Mouse (Mus musculus): ENCODE measurements around the gene Ccno. TPM values are rescaled to one million over a fixed set of nuclear protein-coding genes. Genes with fewer than 3 reads are reported as not detected.

The Ccno gene
- polyA plus RNA-seq (2012) = not detected in 2 replicates

DNA sequence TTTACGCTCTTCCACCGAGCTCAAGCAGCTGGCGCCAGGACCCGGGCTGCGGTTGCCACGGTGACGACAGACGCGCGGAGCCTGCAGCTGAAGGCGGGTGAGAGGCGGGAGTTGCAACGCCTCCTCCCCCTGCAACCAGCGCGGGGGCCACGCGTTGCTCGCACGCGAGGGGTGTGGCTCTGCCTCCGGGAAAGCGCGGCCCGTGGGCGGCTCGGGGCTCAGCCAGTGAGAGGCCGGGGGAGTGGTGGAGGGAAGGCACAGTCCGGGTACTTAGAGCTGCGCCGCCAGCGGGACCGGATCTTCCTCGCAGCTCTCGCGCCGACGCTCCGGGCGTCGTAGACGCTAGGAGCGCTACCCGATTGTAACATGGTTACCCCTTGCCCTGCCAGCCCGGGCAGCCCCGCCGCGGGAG lies at the start of gene Ccno:
Ccno (plus strand) TSS at position 271 of the 412 bp plus-strand sequence.
- H3K36me3 ChIP-seq (ENCODE audit: control insufficient read depth) = no peaks in the 10 kb centered on the region
- no peak for TF ChIP-seq TAL1 (IDR thresholded peaks at IDR 0.05; ENCODE audit: low read length)
- no peak for TF ChIP-seq GATA1 (IDR thresholded peaks at IDR 0.05; ENCODE audit: low read length)
- H3K27me3 ChIP-seq (ENCODE audit: control insufficient read depth) = peaks cover 87% of the 10 kb centered on the region
- peak within 1 kb of the TSS; percentile 34 for H3K4me3 ChIP-seq (replicated peaks)
- H3K4me1 ChIP-seq (ENCODE audit: control insufficient read depth) = peaks cover 8% of the 10 kb centered on the region
- peaks cover 4% of the 10 kb centered on the region; the same call in 1 of the 2 replicates for H3K9me3 ChIP-seq (ENCODE audit: control insufficient read depth, low read length)

DNA sequence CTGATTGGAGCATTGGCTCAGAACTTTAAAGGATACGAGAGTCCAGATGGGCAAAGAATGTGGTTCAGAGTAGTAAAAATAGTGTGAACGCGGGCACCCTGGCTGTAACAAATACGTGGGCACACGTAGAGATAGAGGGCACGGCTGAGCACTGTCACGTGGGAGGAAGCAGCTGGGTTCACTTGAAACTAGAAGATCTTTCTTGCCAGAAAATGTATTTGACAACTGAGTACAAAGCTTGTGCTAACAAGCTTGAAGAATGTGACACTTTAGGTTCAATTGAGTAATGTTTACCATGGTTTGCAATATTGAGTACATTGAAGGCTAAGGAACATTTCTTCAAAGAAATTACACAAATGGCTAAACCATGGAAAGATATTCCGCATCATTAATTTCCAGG lies 49.5 kb upstream of the Ccno start:
- Histone ChIP-seq H3K4me3 (replicated peaks) (no peak overlapping the region), H3K9me3 (ENCODE audit: control insufficient read depth, low read length) (no peaks in the 10 kb centered on the region), H3K36me3 (ENCODE audit: control insufficient read depth) (peaks cover 63% of the 10 kb centered on the region), H3K27me3 (ENCODE audit: control insufficient read depth) (no peaks in the 10 kb centered on the region), H3K4me1 (ENCODE audit: control insufficient read depth) (peaks cover 17% of the 10 kb centered on the region)
- no peak for TF ChIP-seq GATA1 (IDR thresholded peaks at IDR 0.05; ENCODE audit: low read length)
- no peak for TF ChIP-seq TAL1 (IDR thresholded peaks at IDR 0.05; ENCODE audit: low read length)

- Histone ChIP-seq H3K27me3 (ENCODE audit: control insufficient read depth) (no peaks in the 10 kb centered on the region), H3K4me1 (ENCODE audit: control insufficient read depth) (peaks cover 17% of the 10 kb centered on the region), H3K4me3 (replicated peaks) (peak overlapping the region; percentile 32), H3K36me3 (ENCODE audit: control insufficient read depth) (peaks cover 69% of the 10 kb centered on the region), H3K9me3 (ENCODE audit: control insufficient read depth, low read length) (no peaks in the 10 kb centered on the region)
- no peak for TF ChIP-seq GATA1 (IDR thresholded peaks at IDR 0.05; ENCODE audit: low read length)
- TF ChIP-seq TAL1 (IDR thresholded peaks at IDR 0.05; ENCODE audit: low read length) = no peak
These were observed 45.7 kb upstream of the Ccno start for GRCm38 (mm10) chr13:112941879-112942330.

- Histone ChIP-seq H3K9me3 (ENCODE audit: control insufficient read depth, low read length) (no peaks in the 10 kb centered on the region), H3K27me3 (ENCODE audit: control insufficient read depth) (no peaks in the 10 kb centered on the region), H3K4me1 (ENCODE audit: control insufficient read depth) (peaks cover 15% of the 10 kb centered on the region), H3K36me3 (ENCODE audit: control insufficient read depth) (peaks cover 68% of the 10 kb centered on the region), H3K4me3 (replicated peaks) (no peak overlapping the region)
- TF ChIP-seq GATA1 (IDR thresholded peaks at IDR 0.05; ENCODE audit: low read length) (no peak), TAL1 (IDR thresholded peaks at IDR 0.05; ENCODE audit: low read length) (no peak)
These were observed 42.3 kb upstream of the Ccno start for GRCm38 (mm10) chr13:112945312-112945711.

DNA sequence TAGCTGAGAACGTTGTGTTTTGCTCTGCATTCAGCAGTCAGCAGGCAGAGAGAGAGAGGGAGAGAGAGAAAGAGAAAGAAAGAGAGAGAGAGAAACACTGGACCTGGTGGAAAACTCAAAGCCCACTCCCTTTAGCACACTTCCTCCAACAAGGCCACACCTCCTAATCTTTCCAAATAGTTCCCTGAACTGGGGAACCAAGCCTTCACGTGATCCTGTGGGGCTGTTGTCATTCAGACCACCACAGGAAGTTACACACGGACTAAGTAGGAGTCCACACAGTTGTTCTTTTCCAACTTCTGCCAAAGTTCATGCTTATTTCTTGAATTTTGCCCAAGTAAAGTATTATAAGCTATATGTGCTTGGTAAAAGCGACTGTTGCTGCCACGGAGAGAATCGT lies 41.7 kb upstream of the Ccno start:
- Histone ChIP-seq H3K4me1 (ENCODE audit: control insufficient read depth) (peaks cover 13% of the 10 kb centered on the region), H3K27me3 (ENCODE audit: control insufficient read depth) (no peaks in the 10 kb centered on the region), H3K36me3 (ENCODE audit: control insufficient read depth) (peaks cover 73% of the 10 kb centered on the region), H3K4me3 (replicated peaks) (no peak overlapping the region), H3K9me3 (ENCODE audit: control insufficient read depth, low read length) (no peaks in the 10 kb centered on the region)
- TF ChIP-seq TAL1 (IDR thresholded peaks at IDR 0.05; ENCODE audit: low read length) = no peak
- TF ChIP-seq GATA1 (IDR thresholded peaks at IDR 0.05; ENCODE audit: low read length) = no peak

DNA sequence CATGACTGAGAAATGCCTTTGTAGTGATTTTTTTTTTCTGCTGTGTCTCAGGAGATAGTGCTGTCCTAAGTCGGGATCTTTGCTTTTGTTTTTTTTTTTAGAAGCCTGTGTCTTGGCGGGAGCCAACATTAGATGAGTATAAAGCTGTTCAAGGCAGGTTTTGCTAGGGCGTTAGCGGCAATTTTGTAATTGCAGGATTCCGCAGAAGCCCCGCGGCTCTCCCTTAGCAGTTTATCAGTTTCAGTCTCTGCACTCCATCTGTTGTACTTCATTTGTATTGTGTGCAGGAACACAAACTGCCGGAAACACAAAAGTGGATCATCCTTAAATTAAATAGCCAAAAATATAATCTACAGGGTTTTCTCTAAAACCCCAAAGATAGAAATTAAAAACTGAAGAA lies 33.5 kb upstream of the Ccno start:
- TF ChIP-seq TAL1 (IDR thresholded peaks at IDR 0.05; ENCODE audit: low read length) = no peak
- H3K36me3 ChIP-seq (ENCODE audit: control insufficient read depth) = peaks cover 64% of the 10 kb centered on the region
- H3K4me3 ChIP-seq (replicated peaks) = no peak overlapping the region
- H3K9me3 ChIP-seq (ENCODE audit: control insufficient read depth, low read length) = no peaks in the 10 kb centered on the region
- H3K4me1 ChIP-seq (ENCODE audit: control insufficient read depth) = no peaks in the 10 kb centered on the region
- no peaks in the 10 kb centered on the region for H3K27me3 ChIP-seq (ENCODE audit: control insufficient read depth)

- TF ChIP-seq TAL1 (IDR thresholded peaks at IDR 0.05; ENCODE audit: low read length) = no peak
- no peak for TF ChIP-seq GATA1 (IDR thresholded peaks at IDR 0.05; ENCODE audit: low read length)
These were observed 24.5 kb upstream of the Ccno start for GRCm38 (mm10) chr13:112963081-112963480.

DNA sequence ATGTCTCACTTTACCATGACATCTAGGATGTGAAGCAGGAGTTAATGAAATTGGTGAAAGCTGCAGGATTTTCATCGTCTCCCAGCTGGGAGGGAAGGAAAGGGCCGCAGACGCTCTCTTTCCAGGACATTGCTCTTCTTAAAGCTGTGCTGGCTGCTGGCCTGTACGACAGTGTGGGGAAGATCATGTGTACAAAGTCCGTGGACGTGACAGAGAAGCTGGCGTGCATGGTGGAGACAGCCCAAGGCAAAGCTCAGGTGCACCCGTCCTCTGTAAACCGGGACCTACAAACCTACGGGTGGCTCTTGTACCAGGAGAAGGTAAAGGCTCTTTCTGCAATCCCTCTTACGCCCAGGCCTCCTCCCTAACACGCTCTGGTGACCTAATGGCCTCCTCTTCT lies 23.2 kb upstream of the Ccno start:
- TF ChIP-seq GATA1 (IDR thresholded peaks at IDR 0.05; ENCODE audit: low read length) = no peak
- TF ChIP-seq TAL1 (IDR thresholded peaks at IDR 0.05; ENCODE audit: low read length) = no peak
- Histone ChIP-seq H3K27me3 (ENCODE audit: control insufficient read depth) (no peaks in the 10 kb centered on the region), H3K4me3 (replicated peaks) (no peak overlapping the region), H3K4me1 (ENCODE audit: control insufficient read depth) (no peaks in the 10 kb centered on the region), H3K36me3 (ENCODE audit: control insufficient read depth) (peaks cover 50% of the 10 kb centered on the region), H3K9me3 (ENCODE audit: control insufficient read depth, low read length) (no peaks in the 10 kb centered on the region)

More at GRCm38 (mm10) chr13:112963081-112963480, 24.5 kb upstream of the Ccno start:
- Histone ChIP-seq H3K4me1 (ENCODE audit: control insufficient read depth) (no peaks in the 10 kb centered on the region), H3K36me3 (ENCODE audit: control insufficient read depth) (peaks cover 54% of the 10 kb centered on the region), H3K9me3 (ENCODE audit: control insufficient read depth, low read length) (no peaks in the 10 kb centered on the region), H3K27me3 (ENCODE audit: control insufficient read depth) (no peaks in the 10 kb centered on the region), H3K4me3 (replicated peaks) (no peak overlapping the region)

- TF ChIP-seq GATA1 (IDR thresholded peaks at IDR 0.05; ENCODE audit: low read length) (no peak), TAL1 (IDR thresholded peaks at IDR 0.05; ENCODE audit: low read length) (no peak)
- no peaks in the 10 kb centered on the region for H3K4me1 ChIP-seq (ENCODE audit: control insufficient read depth)
- H3K9me3 ChIP-seq (ENCODE audit: control insufficient read depth, low read length) = no peaks in the 10 kb centered on the region
- H3K27me3 ChIP-seq (ENCODE audit: control insufficient read depth) = no peaks in the 10 kb centered on the region
- peaks cover 40% of the 10 kb centered on the region for H3K36me3 ChIP-seq (ENCODE audit: control insufficient read depth)
- H3K4me3 ChIP-seq (replicated peaks) = no peak overlapping the region
These were observed 20.3 kb upstream of the Ccno start for GRCm38 (mm10) chr13:112967267-112967666.

- Histone ChIP-seq H3K27me3 (ENCODE audit: control insufficient read depth) (peaks cover 42% of the 10 kb centered on the region), H3K4me1 (ENCODE audit: control insufficient read depth) (no peaks in the 10 kb centered on the region), H3K4me3 (replicated peaks) (no peak overlapping the region), H3K9me3 (ENCODE audit: control insufficient read depth, low read length) (no peaks in the 10 kb centered on the region), H3K36me3 (ENCODE audit: control insufficient read depth) (no peaks in the 10 kb centered on the region)
- no peak for TF ChIP-seq GATA1 (IDR thresholded peaks at IDR 0.05; ENCODE audit: low read length)
- no peak for TF ChIP-seq TAL1 (IDR thresholded peaks at IDR 0.05; ENCODE audit: low read length)
These were observed 10.9 kb upstream of the Ccno start for GRCm38 (mm10) chr13:112976720-112977119.

All from erythroblast, embryonic 14.5 days (primary cell).